Mouse (Mus musculus) limb, embryonic 14.5 days (tissue): Measurements from ENCODE around the gene Ccl24. TPM values are rescaled to one million over a fixed set of nuclear protein-coding genes. Genes with fewer than 3 reads are reported as not detected.

Experiments
- ATAC-seq: fragments of 200-750 bp; cut with Nextera tagmentation; 2 replicates; pipeline ENCODE4 v1.8.0; 2017; ENCODE audit warnings: low read depth, moderate number of reproducible peaks, moderate TSS enrichment; ENCODE audit not compliant: low FRiP score
- DNase-seq: peaks from one replicate; pipeline ENCODE4 v3.0.0-alpha.2; 2015; ENCODE audit warnings: low spot score
- H3K27ac ChIP-seq: fragments of 300-500 bp; sonication (generic); replicated peaks from 2 replicates; pipeline ENCODE4 v1.5.1; 2014; ENCODE audit warnings: low read depth, mild to moderate bottlenecking, low read length, moderate library complexity, mixed read lengths
- H3K27me3 ChIP-seq: fragments of 300-500 bp; sonication (generic); 2 replicates; pipeline ENCODE4 v1.6.1; 2014; ENCODE audit warnings: low read length, mixed read lengths; ENCODE audit not compliant: control insufficient read depth, insufficient read depth
- H3K36me3 ChIP-seq: fragments of 300-500 bp; sonication (generic); 2 replicates; pipeline ENCODE4 v1.6.1; 2014; ENCODE audit warnings: mild to moderate bottlenecking, low read length, moderate library complexity, mixed read lengths; ENCODE audit not compliant: control insufficient read depth, insufficient read depth
- H3K4me1 ChIP-seq: fragments of 300-500 bp; sonication (generic); 2 replicates; pipeline ENCODE4 v1.6.1; 2014; ENCODE audit warnings: antibody characterized with exemption, low read length, mixed read lengths; ENCODE audit not compliant: control insufficient read depth, insufficient read depth
- H3K4me2 ChIP-seq: fragments of 300-500 bp; sonication (generic); replicated peaks from 2 replicates; pipeline ENCODE4 v1.6.1; 2014; ENCODE audit warnings: low read depth, mild to moderate bottlenecking, low read length, moderate library complexity; ENCODE audit not compliant: severe bottlenecking
- H3K4me3 ChIP-seq: fragments of 300-500 bp; sonication (generic); replicated peaks from 2 replicates; pipeline ENCODE4 v1.5.1; 2014; ENCODE audit warnings: low read length
- H3K9ac ChIP-seq: fragments of 300-500 bp; sonication (generic); 2 replicates; pipeline ENCODE4 v1.6.1; 2014; ENCODE audit warnings: mild to moderate bottlenecking, low read depth, low read length, moderate library complexity; ENCODE audit not compliant: severe bottlenecking
- H3K9me3 ChIP-seq: fragments of 300-500 bp; sonication (generic); 2 replicates; pipeline ENCODE4 v1.6.1; 2016; ENCODE audit warnings: low read length; ENCODE audit not compliant: control insufficient read depth
- POLR2A ChIP-seq: fragments of 200-500 bp; IDR thresholded peaks from 2 replicates; pipeline ENCODE4 v1.8.0; 2012; ENCODE audit warnings: inconsistent platforms, mild to moderate bottlenecking, moderate library complexity, borderline replicate concordance; ENCODE audit not compliant: insufficient read depth, insufficient read length; ENCODE audit errors: extremely low read depth
- WGBS: fragments of 180-500 bp; shearing (Covaris S2); extraction: QIAGEN DNeasy Blood & Tissue Kit; methylation state at CpG from one replicate; pipeline ENCODE4 v1.1.7; 2014; 5-methylcytosine and 5-hydroxymethylcytosine counted together
- polyA plus RNA-seq, 2 experiments: library from polyadenylated mRNA; depleted of rRNA in 1 of 2; stranded (reverse) in 1 of 2; unstranded in 1 of 2; fragments of >200 nt; fragmentation: Nextera tagmentation in 1 of 2; extraction: Ambion mirVana in 1 of 2; gene quantifications; 2 replicates each; pipeline versions ENCODE4 v1.2.1 to v1.2.3; 2012 to 2014

Ccl24 gene
- polyA plus RNA-seq, 2 experiments: 1.7 to 2.3 TPM

DNA sequence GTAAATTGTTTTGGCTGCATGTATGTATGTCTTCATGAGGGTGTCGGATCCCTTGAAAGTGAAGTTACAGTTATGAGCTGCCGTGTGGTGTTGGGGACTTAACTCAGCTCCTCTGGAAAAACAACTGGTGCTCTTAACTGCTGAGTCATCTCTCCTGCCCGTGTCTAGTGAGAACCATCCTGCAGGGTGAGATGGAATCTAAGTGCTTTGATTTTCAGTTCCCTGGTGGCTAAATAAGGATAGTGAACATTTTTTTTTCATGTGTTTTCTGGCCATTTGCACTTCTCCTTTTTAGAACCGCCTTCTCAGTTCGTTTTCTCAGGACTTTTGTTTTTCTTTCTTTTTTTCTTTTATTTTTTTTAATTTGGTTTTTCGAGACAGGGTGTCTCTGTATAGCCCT lies 4.2 kb downstream of the Ccl24 start:
- Histone ChIP-seq H3K4me1 (no peaks in the 10 kb centered on the region), H3K4me3 (no peak overlapping the region), H3K9ac (no peak overlapping the region), H3K4me2 (no peak overlapping the region), H3K36me3 (no peaks in the 10 kb centered on the region), H3K9me3 (no peaks in the 10 kb centered on the region), H3K27me3 (no peaks in the 10 kb centered on the region), H3K27ac (no peak overlapping the region)
- WGBS: 62% methylated on average over 6 of the region's 6 CpGs
- ATAC-seq (no peak), DNase-seq (no peak)
- TF ChIP-seq POLR2A: no peak

DNA sequence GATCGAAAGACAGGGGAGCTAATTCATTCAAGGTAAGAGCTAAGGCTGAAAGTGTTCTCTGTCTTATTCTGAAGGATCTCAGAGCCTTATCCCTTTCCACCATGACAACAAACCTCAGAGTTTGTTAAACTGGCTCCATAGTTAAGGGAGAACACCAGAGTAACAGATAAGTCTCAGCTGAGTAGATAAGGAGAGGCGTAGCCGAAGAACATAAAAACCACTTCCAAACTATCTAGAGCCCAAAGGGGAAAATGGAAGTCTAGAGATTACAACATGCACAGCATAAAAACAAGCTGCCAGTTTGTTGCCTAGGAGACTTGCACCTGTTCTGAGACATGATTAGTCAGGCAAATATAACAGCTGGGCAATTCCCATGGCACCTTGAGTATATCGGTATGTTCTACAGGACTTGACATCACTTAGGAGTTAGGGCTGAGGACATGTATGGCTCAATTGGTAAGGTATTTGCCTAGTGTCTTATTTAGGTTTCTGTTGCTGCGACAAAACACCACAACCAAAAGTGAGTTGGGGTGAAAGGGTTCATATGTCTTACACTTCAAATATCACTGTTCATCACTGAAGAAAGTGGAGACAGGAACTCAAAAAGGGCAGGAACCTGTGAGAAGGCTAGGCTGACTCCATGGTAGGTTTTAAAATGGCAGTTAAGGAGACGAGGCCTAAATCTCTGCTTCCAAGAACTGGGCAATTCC lies 5.1 kb downstream of the Ccl24 start:
- ATAC-seq (no peak), DNase-seq (no peak)
- Histone ChIP-seq H3K4me3 (no peak overlapping the region), H3K27me3 (no peaks in the 10 kb centered on the region), H3K4me2 (no peak overlapping the region), H3K36me3 (no peaks in the 10 kb centered on the region), H3K9ac (no peak overlapping the region), H3K27ac (no peak overlapping the region), H3K4me1 (no peaks in the 10 kb centered on the region), H3K9me3 (no peaks in the 10 kb centered on the region)
- 87% methylated on average over 6 of the region's 6 CpGs for WGBS
- no peak for TF ChIP-seq POLR2A

DNA sequence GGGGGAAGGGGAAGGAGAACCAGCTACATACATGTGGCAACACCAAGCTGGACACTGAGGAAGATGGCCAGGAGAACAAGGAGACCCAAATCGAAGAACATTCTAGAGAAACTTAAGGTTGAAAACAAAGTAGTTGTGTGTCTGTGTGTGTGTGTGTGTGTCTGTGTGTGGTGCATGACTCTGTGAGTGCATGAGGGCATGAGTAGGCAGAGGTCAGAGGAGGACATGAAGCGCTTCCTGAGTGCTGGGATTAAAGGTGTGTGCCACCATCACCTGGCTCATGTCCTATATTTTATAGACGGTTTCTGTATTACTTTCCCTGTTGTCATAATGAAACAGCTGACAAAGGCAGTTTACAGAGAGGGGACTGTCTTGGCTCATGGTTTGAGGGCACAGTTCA lies 9.4 kb downstream of the Ccl24 start, which contains the start of gene Ccl26:
TSS of gene Ccl26 (minus strand) at position 101 of the 400 bp plus-strand sequence.
- 92% methylated on average over 3 of the region's 3 CpGs for WGBS
- H3K4me3 ChIP-seq: no peak within 1 kb of the TSS
- H3K27ac ChIP-seq: no peak within 1 kb of the TSS
- no peak within 1 kb of the TSS for H3K9ac ChIP-seq
- no peaks in the 10 kb centered on the region for H3K27me3 ChIP-seq
- TF ChIP-seq POLR2A: no peak
- DNase-seq (no peak), ATAC-seq (no peak)
- H3K4me2 ChIP-seq: no peak within 1 kb of the TSS
- H3K9me3 ChIP-seq: no peaks in the 10 kb centered on the region
- no peaks in the 10 kb centered on the region for H3K36me3 ChIP-seq
- H3K4me1 ChIP-seq: no peaks in the 10 kb centered on the region

DNA sequence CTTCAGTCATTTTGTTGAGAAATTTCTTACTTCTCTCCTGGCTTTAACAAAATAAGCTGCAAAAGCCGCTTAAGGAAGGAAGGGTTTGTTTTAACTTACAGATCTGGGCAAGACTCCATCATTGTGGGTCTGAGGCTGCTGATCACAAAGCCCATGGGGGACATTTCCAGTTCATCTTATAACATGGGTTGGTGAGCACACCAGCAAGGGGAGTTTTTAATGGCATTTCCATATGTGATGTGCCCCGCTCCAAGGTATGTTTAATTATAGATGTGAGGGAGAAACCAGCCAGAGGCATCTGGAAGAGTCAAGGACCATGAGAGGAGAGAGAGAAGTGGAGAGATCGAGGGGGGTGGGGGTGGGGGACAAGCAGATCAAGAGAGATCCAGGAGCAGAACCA lies 15.2 kb downstream of the Ccl24 start:
- no peak for TF ChIP-seq POLR2A
- Histone ChIP-seq H3K27me3 (no peaks in the 10 kb centered on the region), H3K27ac (no peak overlapping the region), H3K9ac (no peak overlapping the region), H3K36me3 (no peaks in the 10 kb centered on the region), H3K4me2 (no peak overlapping the region), H3K4me3 (no peak overlapping the region), H3K9me3 (no peaks in the 10 kb centered on the region), H3K4me1 (peaks cover 11% of the 10 kb centered on the region; the same call in 1 of the 2 replicates)
- 48% methylated on average over 3 of the region's 3 CpGs for whole genome bisulfite sequencing
- ATAC-seq (peak; percentile 47; the same call in 1 of the 2 replicates), DNase-seq (peak; percentile 53)

DNA sequence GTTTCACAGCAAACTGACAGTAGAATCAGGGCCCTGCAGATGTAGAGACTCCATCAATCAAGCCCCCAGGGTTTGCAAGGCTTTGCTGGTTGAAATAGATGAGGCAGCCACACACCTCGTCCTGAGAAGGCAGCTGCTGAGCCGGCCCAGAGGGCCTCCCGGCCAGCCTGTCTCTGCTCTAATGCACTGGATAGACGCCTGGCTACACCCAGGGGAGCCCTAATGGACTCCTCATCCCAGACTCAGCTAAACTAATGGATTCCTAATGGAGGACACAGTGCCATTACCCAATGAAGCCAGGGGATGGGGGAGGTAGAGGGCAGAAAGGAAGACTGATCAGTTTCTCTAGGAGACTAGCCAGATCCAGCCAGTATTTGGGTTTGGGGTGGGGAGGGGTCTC lies 15.8 kb downstream of the Ccl24 start:
- no peak overlapping the region for H3K4me2 ChIP-seq
- TF ChIP-seq POLR2A: no peak
- ATAC-seq (peak; percentile 47; the same call in 1 of the 2 replicates), DNase-seq (peak; percentile 46)
- peaks cover 11% of the 10 kb centered on the region; the same call in 1 of the 2 replicates for H3K4me1 ChIP-seq
- no peak overlapping the region for H3K4me3 ChIP-seq
- no peaks in the 10 kb centered on the region for H3K9me3 ChIP-seq
- 20% methylated on average over 4 of the region's 4 CpGs for WGBS
- no peak overlapping the region for H3K9ac ChIP-seq
- H3K36me3 ChIP-seq: no peaks in the 10 kb centered on the region
- H3K27ac ChIP-seq: no peak overlapping the region
- no peaks in the 10 kb centered on the region for H3K27me3 ChIP-seq
